Mouse (Mus musculus): ENCODE results near the gene Neu3. TPM values are rescaled to one million over a fixed set of nuclear protein-coding genes. Genes with fewer than 3 reads are reported as not detected.
"Not testable (repeated sequence)": the region's sequence is repeated elsewhere in the genome, so short reads cannot be mapped to it uniquely, and the experiment has no call there.

Neu3 gene
- polyA plus RNA-seq, 1 experiment from 2014 or later: 2.4 TPM

DNA sequence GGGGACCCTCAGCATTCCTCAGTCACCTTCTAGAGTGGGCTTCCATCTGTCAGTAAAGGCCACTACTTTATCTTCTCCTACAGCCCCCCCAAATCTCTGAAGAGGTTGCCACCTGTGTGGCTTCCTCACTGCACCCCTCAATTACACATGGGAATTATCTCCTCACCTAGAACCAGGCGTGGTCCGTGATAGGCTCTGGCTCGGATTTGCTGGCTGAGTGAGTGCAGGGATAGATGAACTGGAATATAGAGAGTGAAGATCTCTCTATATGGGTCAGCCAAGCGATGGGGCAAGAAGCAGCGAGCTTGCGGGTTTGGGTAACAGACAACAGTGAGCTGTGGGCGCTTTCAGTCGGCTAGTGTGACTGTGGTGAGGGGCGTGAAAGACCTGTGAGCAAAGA lies 2.7 kb downstream of the Neu3 start:
- H3K4me1 ChIP-seq (ENCODE audit: control insufficient read depth, insufficient read depth, low read length): 0 out of 2 replicates have a peak, but pooled peaks cover 3% of the 10 kb centered on the region
- H3K4me3 ChIP-seq (ENCODE audit: low read depth, low read length): no peak overlapping the region
- no peak overlapping the region for H3K4me2 ChIP-seq (ENCODE audit: low read depth, low read length)
- WGBS: 90% methylated on average over 9 of the region's 9 CpGs
- H3K9me3 ChIP-seq (ENCODE audit: control insufficient read depth, low read length): no peaks in the 10 kb centered on the region
- no peaks in the 10 kb centered on the region for H3K27me3 ChIP-seq (ENCODE audit: control insufficient read depth, insufficient read depth, low read length)
- no peak overlapping the region for H3K27ac ChIP-seq (ENCODE audit: low read depth, low read length)
- no peak overlapping the region for H3K9ac ChIP-seq (replicated peaks; ENCODE audit: low read depth, low read length)
- ATAC-seq (ENCODE audit: low read depth): no peak
- no peaks in the 10 kb centered on the region for H3K36me3 ChIP-seq (ENCODE audit: control insufficient read depth, insufficient read depth, low read length)

DNA sequence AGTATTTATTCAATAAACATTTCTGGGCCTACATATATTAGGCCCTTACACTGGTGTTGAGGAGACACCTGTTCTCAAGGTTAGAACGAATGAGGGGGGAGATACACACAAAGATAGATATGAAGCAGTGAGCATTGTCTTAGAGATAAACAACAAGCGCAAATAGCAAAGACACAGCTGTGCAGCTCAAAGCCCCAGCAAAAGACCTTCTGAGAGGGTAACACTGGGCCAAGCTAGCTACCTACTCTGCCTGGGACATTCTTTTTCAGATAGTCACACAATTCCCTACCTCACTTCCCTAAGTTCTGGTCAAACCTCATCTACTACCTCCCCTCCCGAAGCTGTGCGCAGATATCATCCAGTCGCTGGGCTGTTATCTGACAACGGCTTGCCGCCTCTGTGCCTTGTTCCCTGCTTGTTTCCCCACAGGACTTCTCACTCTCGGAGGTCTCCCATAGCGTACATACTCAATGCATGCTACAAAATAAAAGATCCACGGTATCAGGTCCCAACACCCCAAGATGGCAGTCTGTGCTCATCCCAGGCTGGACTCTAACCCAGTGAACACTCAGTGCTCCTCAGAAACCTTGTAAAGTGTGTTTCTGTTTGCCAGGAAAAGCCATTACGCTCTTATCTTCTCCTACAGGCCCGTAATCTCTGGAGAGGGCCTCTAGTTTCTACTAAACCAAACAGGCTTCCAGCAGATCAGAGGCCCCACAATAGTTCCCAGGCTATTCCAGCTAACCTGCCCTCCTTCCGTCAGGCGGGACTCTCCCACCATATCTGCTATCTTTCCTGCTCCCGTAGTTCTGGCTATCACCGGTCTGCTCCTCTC lies 3.4 kb downstream of the Neu3 start:
- Histone ChIP-seq H3K9me3 (ENCODE audit: control insufficient read depth, low read length) (no peaks in the 10 kb centered on the region), H3K4me3 (ENCODE audit: low read depth, low read length) (no peak overlapping the region), H3K9ac (replicated peaks; ENCODE audit: low read depth, low read length) (no peak overlapping the region), H3K27me3 (ENCODE audit: control insufficient read depth, insufficient read depth, low read length) (no peaks in the 10 kb centered on the region), H3K4me1 (ENCODE audit: control insufficient read depth, insufficient read depth, low read length) (0 out of 2 replicates have a peak, but pooled peaks cover 3% of the 10 kb centered on the region), H3K36me3 (ENCODE audit: control insufficient read depth, insufficient read depth, low read length) (no peaks in the 10 kb centered on the region), H3K27ac (ENCODE audit: low read depth, low read length) (no peak overlapping the region), H3K4me2 (ENCODE audit: low read depth, low read length) (no peak overlapping the region)
- no peak for ATAC-seq (ENCODE audit: low read depth)
- WGBS: 90% methylated on average over 16 of the region's 16 CpGs

DNA sequence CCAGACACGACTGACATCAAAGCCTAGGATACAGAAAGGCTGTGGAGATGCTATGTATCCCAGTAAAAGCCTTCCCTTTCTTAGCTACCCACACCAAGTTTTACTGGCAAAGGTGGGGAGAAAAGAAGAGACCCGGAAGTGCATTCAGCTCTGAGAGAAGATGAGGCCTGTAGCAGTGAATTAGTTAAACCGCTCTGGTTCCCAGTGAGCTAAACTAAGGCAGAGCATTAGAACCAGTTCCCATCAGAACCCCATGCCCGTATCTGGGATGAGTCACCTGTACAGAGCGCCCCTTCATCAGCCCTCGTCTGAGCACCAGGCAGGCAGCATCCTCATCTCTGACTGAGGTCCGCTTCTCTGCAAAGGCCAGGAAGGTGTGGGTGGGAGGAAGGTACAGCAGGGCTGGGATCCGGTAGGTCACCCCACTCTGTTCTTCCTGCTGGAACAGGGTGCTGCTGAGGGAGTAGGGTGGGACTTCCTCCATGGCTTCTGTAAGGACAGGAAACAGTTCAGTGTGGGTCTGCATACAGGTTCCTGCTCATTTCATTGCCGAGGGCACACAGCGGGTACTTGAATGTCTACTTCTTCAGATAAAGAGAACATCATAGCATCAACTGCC lies 5.1 kb downstream of the Neu3 start:
- 90% methylated on average over 10 of the region's 10 CpGs for WGBS
- H3K27ac ChIP-seq (ENCODE audit: low read depth, low read length): no peak overlapping the region
- H3K4me2 ChIP-seq (ENCODE audit: low read depth, low read length): no peak overlapping the region
- no peak for ATAC-seq (ENCODE audit: low read depth)
- no peaks in the 10 kb centered on the region for H3K27me3 ChIP-seq (ENCODE audit: control insufficient read depth, insufficient read depth, low read length)
- H3K9ac ChIP-seq (replicated peaks; ENCODE audit: low read depth, low read length): no peak overlapping the region
- no peaks in the 10 kb centered on the region for H3K36me3 ChIP-seq (ENCODE audit: control insufficient read depth, insufficient read depth, low read length)
- no peaks in the 10 kb centered on the region for H3K9me3 ChIP-seq (ENCODE audit: control insufficient read depth, low read length)
- H3K4me3 ChIP-seq (ENCODE audit: low read depth, low read length): no peak overlapping the region
- 0 out of 2 replicates have a peak, but pooled peaks cover under 1% of the 10 kb centered on the region for H3K4me1 ChIP-seq (ENCODE audit: control insufficient read depth, insufficient read depth, low read length)

DNA sequence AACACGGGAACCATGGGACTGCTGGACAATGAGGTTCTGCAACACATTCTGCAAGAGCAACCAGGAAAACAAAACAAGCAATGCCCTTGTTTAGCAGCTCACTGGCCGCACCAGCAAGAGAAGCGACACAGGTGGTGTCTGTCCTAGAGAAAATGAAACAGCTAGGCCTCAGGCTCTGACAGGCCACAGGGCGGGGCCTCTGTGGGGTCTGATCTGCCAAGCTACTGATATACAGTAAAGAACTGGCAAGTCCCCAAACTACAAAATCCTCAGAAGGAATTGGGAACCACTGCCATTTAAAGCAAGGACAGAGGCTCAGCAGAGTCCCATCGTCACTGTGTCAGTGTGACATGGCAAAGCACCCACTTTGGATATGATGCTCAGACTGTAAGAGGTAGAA lies 5.8 kb downstream of the Neu3 start:
- no peak overlapping the region for H3K4me3 ChIP-seq (ENCODE audit: low read depth, low read length)
- no peak for ATAC-seq (ENCODE audit: low read depth)
- no peaks in the 10 kb centered on the region for H3K4me1 ChIP-seq (ENCODE audit: control insufficient read depth, insufficient read depth, low read length)
- WGBS: 86% methylated on average over 5 of the region's 5 CpGs
- H3K36me3 ChIP-seq (ENCODE audit: control insufficient read depth, insufficient read depth, low read length): no peaks in the 10 kb centered on the region
- no peak overlapping the region for H3K9ac ChIP-seq (replicated peaks; ENCODE audit: low read depth, low read length)
- H3K9me3 ChIP-seq (ENCODE audit: control insufficient read depth, low read length): no peaks in the 10 kb centered on the region
- no peaks in the 10 kb centered on the region for H3K27me3 ChIP-seq (ENCODE audit: control insufficient read depth, insufficient read depth, low read length)
- H3K27ac ChIP-seq (ENCODE audit: low read depth, low read length): no peak overlapping the region
- no peak overlapping the region for H3K4me2 ChIP-seq (ENCODE audit: low read depth, low read length)

DNA sequence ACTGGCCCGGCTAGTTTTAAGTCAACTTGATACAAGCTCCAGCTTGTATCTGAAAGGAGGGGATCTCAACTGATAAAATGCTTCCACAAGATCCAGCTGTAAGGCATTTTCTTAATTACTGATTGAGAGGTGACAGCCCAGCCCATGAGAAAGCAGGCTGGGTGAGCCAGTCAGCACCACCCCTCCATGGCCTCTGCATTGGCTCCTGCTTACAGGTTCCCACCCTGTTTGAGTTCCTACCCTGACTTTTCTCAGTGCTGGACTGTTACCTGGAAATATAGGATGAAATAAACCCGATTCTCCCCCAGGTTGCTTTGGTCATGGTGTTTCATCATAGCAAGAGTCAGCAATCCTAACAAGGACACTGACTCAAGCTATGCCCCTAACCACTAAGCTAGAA lies 6.3 kb downstream of the Neu3 start:
- H3K9me3 ChIP-seq (ENCODE audit: control insufficient read depth, low read length): no peaks in the 10 kb centered on the region
- no peak for ATAC-seq (ENCODE audit: low read depth)
- no peak overlapping the region for H3K4me3 ChIP-seq (ENCODE audit: low read depth, low read length)
- H3K4me1 ChIP-seq (ENCODE audit: control insufficient read depth, insufficient read depth, low read length): no peaks in the 10 kb centered on the region
- no peak overlapping the region for H3K27ac ChIP-seq (ENCODE audit: low read depth, low read length)
- H3K36me3 ChIP-seq (ENCODE audit: control insufficient read depth, insufficient read depth, low read length): no peaks in the 10 kb centered on the region
- H3K9ac ChIP-seq (replicated peaks; ENCODE audit: low read depth, low read length): no peak overlapping the region
- H3K4me2 ChIP-seq (ENCODE audit: low read depth, low read length): no peak overlapping the region
- WGBS: 88% methylated on average over 2 of the region's 2 CpGs
- no peaks in the 10 kb centered on the region for H3K27me3 ChIP-seq (ENCODE audit: control insufficient read depth, insufficient read depth, low read length)

DNA sequence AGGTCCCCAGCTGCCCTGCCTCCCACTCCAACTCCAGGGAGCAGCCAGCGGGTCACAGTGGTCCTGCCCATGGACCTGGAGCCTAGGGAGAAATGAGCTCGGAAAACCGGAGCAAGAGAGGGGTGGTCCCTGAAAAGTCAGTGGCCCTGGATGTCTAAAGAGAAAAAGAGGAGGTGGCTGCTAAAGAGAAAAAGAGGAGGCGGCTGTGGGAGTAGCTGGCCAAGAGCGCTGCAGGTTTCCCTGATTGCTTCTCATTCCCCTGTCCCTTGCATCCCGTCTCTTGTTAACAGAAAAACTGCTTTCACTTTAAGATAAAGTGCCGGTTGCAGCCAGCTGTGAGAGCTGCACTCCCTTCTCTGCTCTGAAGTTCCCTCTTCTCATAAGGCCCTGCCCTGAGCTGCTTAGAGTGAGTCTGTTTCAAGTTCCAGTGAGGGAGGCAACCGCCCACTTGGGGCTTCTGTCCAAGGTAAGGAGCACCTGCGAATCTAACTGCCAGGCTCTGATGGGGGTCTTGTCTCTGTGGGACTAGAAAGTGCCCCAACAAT lies 10.0 kb downstream of the Neu3 start:
- not testable (repeated sequence) for H3K9ac ChIP-seq (replicated peaks; ENCODE audit: low read depth, low read length); ATAC-seq (ENCODE audit: low read depth); H3K9me3 ChIP-seq (ENCODE audit: control insufficient read depth, low read length); H3K27ac ChIP-seq (ENCODE audit: low read depth, low read length); H3K36me3 ChIP-seq (ENCODE audit: control insufficient read depth, insufficient read depth, low read length); H3K4me3 ChIP-seq (ENCODE audit: low read depth, low read length); H3K4me2 ChIP-seq (ENCODE audit: low read depth, low read length); H3K27me3 ChIP-seq (ENCODE audit: control insufficient read depth, insufficient read depth, low read length); H3K4me1 ChIP-seq (ENCODE audit: control insufficient read depth, insufficient read depth, low read length)
- 18% methylated on average over 9 of the region's 9 CpGs for WGBS

DNA sequence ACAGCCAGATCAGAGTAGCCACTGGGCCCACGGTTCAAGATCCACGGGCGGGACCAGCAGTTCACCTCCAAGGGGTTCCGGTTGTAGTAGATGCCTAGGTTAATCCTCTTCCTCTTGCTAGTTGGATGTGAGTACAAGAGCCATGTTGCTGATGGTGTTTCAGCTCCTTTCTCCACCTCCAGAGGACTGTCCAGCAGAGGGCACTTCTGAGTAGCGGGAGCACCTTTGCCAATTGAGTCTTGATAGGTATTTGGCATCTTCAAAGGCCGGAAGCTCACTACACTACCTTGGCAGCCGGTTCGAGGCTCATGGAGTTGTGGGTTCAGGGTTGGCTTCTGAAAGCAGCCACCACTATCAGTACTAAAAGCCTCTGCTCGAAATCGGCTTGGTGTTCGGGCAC lies 14.8 kb downstream of the Neu3 start:
- no peak for ATAC-seq (ENCODE audit: low read depth)
- Histone ChIP-seq H3K4me1 (ENCODE audit: control insufficient read depth, insufficient read depth, low read length) (no peaks in the 10 kb centered on the region), H3K36me3 (ENCODE audit: control insufficient read depth, insufficient read depth, low read length) (no peaks in the 10 kb centered on the region), H3K9me3 (ENCODE audit: control insufficient read depth, low read length) (no peaks in the 10 kb centered on the region), H3K27me3 (ENCODE audit: control insufficient read depth, insufficient read depth, low read length) (no peaks in the 10 kb centered on the region), H3K9ac (replicated peaks; ENCODE audit: low read depth, low read length) (no peak overlapping the region), H3K4me3 (ENCODE audit: low read depth, low read length) (no peak overlapping the region), H3K27ac (ENCODE audit: low read depth, low read length) (no peak overlapping the region), H3K4me2 (ENCODE audit: low read depth, low read length) (no peak overlapping the region)
- 91% methylated on average over 11 of the region's 11 CpGs for WGBS

DNA sequence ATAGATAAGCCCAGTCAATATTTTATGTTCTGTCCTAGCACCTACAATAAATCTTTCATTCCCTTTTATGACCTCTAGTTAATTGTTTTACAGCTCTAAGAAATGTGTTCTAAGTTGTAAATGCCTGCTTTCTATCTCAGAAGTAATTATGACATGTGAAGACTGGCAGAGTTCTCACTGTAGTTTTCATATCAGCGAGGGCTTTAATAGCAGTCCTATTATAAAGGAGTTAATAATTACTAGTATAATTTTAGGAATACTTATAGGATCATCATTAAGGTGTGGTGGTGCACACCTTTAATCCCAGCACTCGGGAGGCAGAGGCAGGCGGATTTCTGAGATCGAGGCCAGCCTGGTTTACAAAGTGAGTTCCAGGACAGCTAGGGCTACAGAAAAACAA lies 16.6 kb downstream of the Neu3 start:
- 90% methylated on average over 4 of the region's 4 CpGs for WGBS

DNA sequence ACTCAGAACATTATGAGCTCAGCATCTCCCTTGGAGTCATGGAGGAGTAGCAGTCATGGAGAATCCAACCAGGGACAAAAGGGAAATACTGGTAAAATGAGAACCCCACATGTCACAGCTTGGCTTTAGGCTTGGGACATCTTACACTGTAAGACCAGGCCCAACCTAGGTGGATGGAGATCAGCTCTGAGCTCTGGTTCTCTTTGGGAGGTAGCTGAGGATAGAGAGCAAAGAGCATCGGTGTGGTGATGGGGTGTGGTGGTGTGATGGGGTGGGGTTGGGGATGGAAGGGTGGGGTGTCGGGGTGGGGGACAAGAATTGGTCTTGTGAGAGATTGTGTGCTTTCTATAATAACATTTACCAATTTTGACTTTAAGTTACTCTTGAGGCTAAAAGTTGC lies 17.4 kb downstream of the Neu3 start:
- 92% methylated on average over 2 of the region's 2 CpGs for WGBS
- H3K27me3 ChIP-seq (ENCODE audit: control insufficient read depth, insufficient read depth, low read length): no peaks in the 10 kb centered on the region
- no peak overlapping the region for H3K4me3 ChIP-seq (ENCODE audit: low read depth, low read length)
- no peak for ATAC-seq (ENCODE audit: low read depth)
- no peak overlapping the region for H3K4me2 ChIP-seq (ENCODE audit: low read depth, low read length)
- no peaks in the 10 kb centered on the region for H3K9me3 ChIP-seq (ENCODE audit: control insufficient read depth, low read length)
- H3K4me1 ChIP-seq (ENCODE audit: control insufficient read depth, insufficient read depth, low read length): no peaks in the 10 kb centered on the region
- H3K9ac ChIP-seq (replicated peaks; ENCODE audit: low read depth, low read length): no peak overlapping the region
- no peaks in the 10 kb centered on the region for H3K36me3 ChIP-seq (ENCODE audit: control insufficient read depth, insufficient read depth, low read length)
- H3K27ac ChIP-seq (ENCODE audit: low read depth, low read length): no peak overlapping the region

More for the DNA sequence above, 16.6 kb downstream of the Neu3 start:
- no peak overlapping the region for H3K9ac ChIP-seq (replicated peaks; ENCODE audit: low read depth, low read length)
- no peaks in the 10 kb centered on the region for H3K27me3 ChIP-seq (ENCODE audit: control insufficient read depth, insufficient read depth, low read length)
- H3K4me1 ChIP-seq (ENCODE audit: control insufficient read depth, insufficient read depth, low read length): no peaks in the 10 kb centered on the region
- no peaks in the 10 kb centered on the region for H3K36me3 ChIP-seq (ENCODE audit: control insufficient read depth, insufficient read depth, low read length)
- no peaks in the 10 kb centered on the region for H3K9me3 ChIP-seq (ENCODE audit: control insufficient read depth, low read length)
- no peak overlapping the region for H3K4me2 ChIP-seq (ENCODE audit: low read depth, low read length)
- ATAC-seq (ENCODE audit: low read depth): no peak
- H3K4me3 ChIP-seq (ENCODE audit: low read depth, low read length): no peak overlapping the region
- no peak overlapping the region for H3K27ac ChIP-seq (ENCODE audit: low read depth, low read length)
